Mouse (Mus musculus): ENCODE measurements around the gene Slpi. TPM values are rescaled to one million over a fixed set of nuclear protein-coding genes. Genes with fewer than 3 reads are reported as not detected.

Gene Slpi
- polyA plus RNA-seq, 1 experiment, result 19.1 TPM

DNA sequence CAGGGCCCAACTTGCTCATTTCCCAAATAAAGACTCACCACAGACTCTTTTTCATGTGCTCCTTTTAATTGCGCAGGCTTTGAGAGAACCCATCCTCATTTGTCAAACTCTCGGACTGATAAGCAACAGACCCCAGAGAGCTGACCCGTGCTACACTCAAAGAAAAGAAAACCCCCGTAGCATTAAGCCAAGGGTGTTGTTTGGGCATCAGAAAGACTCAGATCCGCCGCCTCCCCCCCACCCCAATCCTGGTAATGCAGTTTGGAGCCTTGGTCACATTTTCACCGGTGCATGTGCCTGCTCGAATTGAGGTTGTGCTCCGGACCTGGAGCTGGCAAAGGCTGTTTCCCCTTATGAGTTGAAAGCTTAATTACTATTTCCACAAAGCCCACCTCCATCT, 16.2 kb upstream of the Slpi start, which contains the start of gene Matn4:
TSS of gene Matn4 (minus strand) at position 101 of the 400 bp plus-strand sequence.
- Histone ChIP-seq H3K36me3 (replicated peaks; ENCODE audit: low read length) (no peaks in the 10 kb centered on the region), H3K27me3 (replicated peaks) (peaks cover 98% of the 10 kb centered on the region), H3K4me3 (replicated peaks) (no peak within 1 kb of the TSS), H3K4me1 (peaks cover 28% of the 10 kb centered on the region), H3K9me3 (peaks cover 6% of the 10 kb centered on the region; the same call in 1 of the 2 replicates)
- TF ChIP-seq GATA1 (IDR thresholded peaks at IDR 0.05; ENCODE audit: borderline replicate concordance, low read length), result no peak
- TF ChIP-seq FLI1 (IDR thresholded peaks at IDR 0.05; ENCODE audit: low read length), result no peak

DNA sequence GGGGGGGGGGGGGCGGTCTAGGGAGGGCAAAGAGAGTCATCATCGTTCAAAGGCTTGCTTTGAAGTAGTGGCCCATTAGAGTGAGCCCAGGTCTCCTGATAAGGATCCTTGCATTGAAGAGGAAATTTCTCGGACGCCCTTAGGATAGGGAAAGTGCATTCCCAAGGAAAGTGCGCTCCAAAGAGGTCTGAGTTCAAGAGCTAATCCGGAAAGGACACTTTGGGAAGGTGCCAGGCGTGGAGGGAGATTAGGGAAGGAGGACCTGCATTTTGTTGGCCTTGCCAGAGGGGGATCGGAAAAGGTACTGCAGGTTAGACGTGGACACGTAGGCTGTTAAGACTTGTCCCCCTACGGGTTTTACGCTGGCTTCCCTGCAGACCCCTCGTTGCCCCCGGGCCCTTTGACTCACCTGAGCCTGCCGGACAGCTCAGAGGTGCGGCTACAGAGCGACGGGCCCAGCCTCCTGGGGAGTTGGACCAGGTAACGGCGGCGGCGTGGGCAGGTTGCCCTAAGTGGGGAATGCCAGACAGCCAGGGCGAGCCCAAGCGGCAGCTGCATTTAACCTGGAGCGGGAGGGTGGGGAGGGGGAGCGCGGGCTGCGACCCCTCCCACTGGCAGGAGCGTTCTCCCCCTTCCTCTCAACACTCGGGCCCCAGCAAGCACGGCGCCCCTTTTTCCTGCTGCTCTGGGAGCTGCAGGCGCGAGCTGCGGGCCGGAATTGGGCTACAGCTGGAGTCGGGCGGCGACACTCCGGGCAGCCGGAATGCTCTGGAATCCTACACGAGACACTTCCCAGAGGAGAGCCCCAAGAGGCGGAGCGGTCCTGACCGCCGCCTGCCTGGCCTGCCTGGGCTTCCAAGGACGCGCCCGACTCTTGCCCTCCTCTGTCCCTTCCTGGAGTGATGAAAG, 15.4 kb upstream of the Slpi start:
- H3K4me3 ChIP-seq (replicated peaks), result no peak overlapping the region
- no peaks in the 10 kb centered on the region for H3K36me3 ChIP-seq (replicated peaks; ENCODE audit: low read length)
- H3K9me3 ChIP-seq, result peaks cover 6% of the 10 kb centered on the region; the same call in 1 of the 2 replicates
- H3K27me3 ChIP-seq (replicated peaks), result peaks cover 98% of the 10 kb centered on the region
- H3K4me1 ChIP-seq, result peaks cover 28% of the 10 kb centered on the region
- TF ChIP-seq GATA1 (IDR thresholded peaks at IDR 0.05; ENCODE audit: borderline replicate concordance, low read length), result no peak
- no peak for TF ChIP-seq FLI1 (IDR thresholded peaks at IDR 0.05; ENCODE audit: low read length)

GRCm38 (mm10) chr2:164403396-164404081, 14.6 kb upstream of the Slpi start:
- peaks cover 6% of the 10 kb centered on the region; the same call in 1 of the 2 replicates for H3K9me3 ChIP-seq
- H3K4me3 ChIP-seq (replicated peaks), result no peak overlapping the region
- no peaks in the 10 kb centered on the region for H3K36me3 ChIP-seq (replicated peaks; ENCODE audit: low read length)
- peaks cover 28% of the 10 kb centered on the region for H3K4me1 ChIP-seq
- no peak for TF ChIP-seq FLI1 (IDR thresholded peaks at IDR 0.05; ENCODE audit: low read length)
- no peak for TF ChIP-seq GATA1 (IDR thresholded peaks at IDR 0.05; ENCODE audit: borderline replicate concordance, low read length)
- H3K27me3 ChIP-seq (replicated peaks), result peaks cover 98% of the 10 kb centered on the region

- Histone ChIP-seq H3K9me3 (peaks cover 8% of the 10 kb centered on the region; the same call in 1 of the 2 replicates), H3K27me3 (replicated peaks) (peaks cover 95% of the 10 kb centered on the region), H3K4me3 (replicated peaks) (no peak within 1 kb of the TSS), H3K4me1 (peaks cover 22% of the 10 kb centered on the region), H3K36me3 (replicated peaks; ENCODE audit: low read length) (no peaks in the 10 kb centered on the region)
- no peak for TF ChIP-seq GATA1 (IDR thresholded peaks at IDR 0.05; ENCODE audit: borderline replicate concordance, low read length)
- TF ChIP-seq FLI1 (IDR thresholded peaks at IDR 0.05; ENCODE audit: low read length), result no peak
Observed at GRCm38 (mm10) chr2:164402906-164403305, 14.0 kb upstream of the Slpi start, which contains the start of gene Rbpjl. Rbpjl (plus strand) TSS chr2:164403141.

DNA sequence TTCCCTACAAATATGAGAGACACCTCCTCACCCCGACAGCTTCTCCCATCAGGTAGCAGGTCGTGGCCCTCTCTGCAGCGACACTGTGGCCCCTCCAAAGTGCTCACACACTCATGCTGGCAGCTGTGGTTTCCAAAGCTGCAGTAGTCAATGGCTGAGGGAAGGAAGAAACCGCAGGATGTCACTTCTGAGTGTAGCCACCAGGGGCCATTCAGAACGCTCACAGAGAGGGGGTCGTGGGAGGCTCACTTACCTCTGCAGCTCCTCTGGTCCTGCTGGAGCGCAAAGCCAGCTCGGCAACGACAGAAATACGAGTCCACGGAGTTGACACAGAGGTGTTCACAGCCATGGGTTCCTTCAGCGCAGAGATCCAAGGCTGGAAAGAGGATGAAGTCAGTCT, 8.0 kb upstream of the Slpi start:
- Histone ChIP-seq H3K9me3 (peaks cover 23% of the 10 kb centered on the region), H3K36me3 (replicated peaks; ENCODE audit: low read length) (no peaks in the 10 kb centered on the region), H3K27me3 (replicated peaks) (peaks cover 84% of the 10 kb centered on the region), H3K4me3 (replicated peaks) (no peak overlapping the region), H3K4me1 (peaks cover 15% of the 10 kb centered on the region)
- TF ChIP-seq FLI1 (IDR thresholded peaks at IDR 0.05; ENCODE audit: low read length) (no peak), GATA1 (IDR thresholded peaks at IDR 0.05; ENCODE audit: borderline replicate concordance, low read length) (no peak)

DNA sequence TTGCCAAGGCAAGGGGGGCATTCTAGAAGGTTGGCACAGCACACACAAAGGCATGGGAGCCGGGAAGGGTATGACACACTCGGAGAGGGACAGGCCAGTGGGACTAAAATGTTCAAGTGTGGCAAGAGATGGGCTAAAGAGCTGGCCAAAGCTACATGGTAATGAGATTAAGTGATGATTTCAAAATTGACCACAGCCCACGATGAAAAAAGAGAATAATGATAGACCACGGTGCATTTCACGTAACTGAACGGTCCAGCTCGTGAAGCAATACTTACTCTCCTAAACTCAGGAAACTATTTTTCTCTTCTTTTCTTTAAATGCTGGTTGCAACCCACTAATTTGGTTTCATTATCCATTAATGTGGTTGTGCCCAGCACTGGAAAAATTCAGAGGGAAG, 7.2 kb upstream of the Slpi start:
- H3K36me3 ChIP-seq (replicated peaks; ENCODE audit: low read length), result no peaks in the 10 kb centered on the region
- no peak overlapping the region for H3K4me3 ChIP-seq (replicated peaks)
- TF ChIP-seq GATA1 (IDR thresholded peaks at IDR 0.05; ENCODE audit: borderline replicate concordance, low read length), result no peak
- TF ChIP-seq FLI1 (IDR thresholded peaks at IDR 0.05; ENCODE audit: low read length), result no peak
- H3K27me3 ChIP-seq (replicated peaks), result peaks cover 82% of the 10 kb centered on the region
- peaks cover 27% of the 10 kb centered on the region for H3K9me3 ChIP-seq
- H3K4me1 ChIP-seq, result peaks cover 15% of the 10 kb centered on the region

DNA sequence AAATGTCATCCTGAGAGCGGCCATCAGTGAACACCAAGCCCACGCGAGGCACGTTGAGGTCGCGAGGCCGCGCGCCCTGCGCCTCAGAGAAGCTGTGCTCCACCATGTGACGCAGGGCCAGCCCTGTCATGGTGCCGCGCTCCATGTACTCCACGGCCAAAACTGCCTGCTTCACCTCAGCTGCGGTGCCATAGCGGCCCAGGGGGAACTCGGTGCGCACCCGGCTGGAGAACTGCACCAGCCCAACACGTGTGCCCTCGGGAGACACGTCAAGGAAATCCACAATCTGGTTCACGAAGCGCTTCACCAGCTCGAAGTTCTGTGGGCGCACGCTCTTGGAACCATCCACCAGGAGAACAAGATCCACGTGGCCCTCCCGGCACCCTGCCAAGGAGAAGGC, 4.2 kb upstream of the Slpi start:
- TF ChIP-seq FLI1 (IDR thresholded peaks at IDR 0.05; ENCODE audit: low read length) (no peak), GATA1 (IDR thresholded peaks at IDR 0.05; ENCODE audit: borderline replicate concordance, low read length) (no peak)
- Histone ChIP-seq H3K27me3 (replicated peaks) (peaks cover 84% of the 10 kb centered on the region), H3K36me3 (replicated peaks; ENCODE audit: low read length) (no peaks in the 10 kb centered on the region), H3K4me1 (peaks cover 21% of the 10 kb centered on the region), H3K9me3 (peaks cover 30% of the 10 kb centered on the region), H3K4me3 (replicated peaks) (peak overlapping the region; percentile 38)

- Histone ChIP-seq H3K9me3 (peaks cover 25% of the 10 kb centered on the region), H3K36me3 (replicated peaks; ENCODE audit: low read length) (no peaks in the 10 kb centered on the region), H3K27me3 (replicated peaks) (peaks cover 84% of the 10 kb centered on the region), H3K4me3 (replicated peaks) (peak overlapping the region; percentile 91), H3K4me1 (peaks cover 29% of the 10 kb centered on the region)
- TF ChIP-seq FLI1 (IDR thresholded peaks at IDR 0.05; ENCODE audit: low read length) (no peak), GATA1 (IDR thresholded peaks at IDR 0.05; ENCODE audit: borderline replicate concordance, low read length) (no peak)
Observed at GRCm38 (mm10) chr2:164389499-164389898, 604 bp upstream of the Slpi start.

DNA sequence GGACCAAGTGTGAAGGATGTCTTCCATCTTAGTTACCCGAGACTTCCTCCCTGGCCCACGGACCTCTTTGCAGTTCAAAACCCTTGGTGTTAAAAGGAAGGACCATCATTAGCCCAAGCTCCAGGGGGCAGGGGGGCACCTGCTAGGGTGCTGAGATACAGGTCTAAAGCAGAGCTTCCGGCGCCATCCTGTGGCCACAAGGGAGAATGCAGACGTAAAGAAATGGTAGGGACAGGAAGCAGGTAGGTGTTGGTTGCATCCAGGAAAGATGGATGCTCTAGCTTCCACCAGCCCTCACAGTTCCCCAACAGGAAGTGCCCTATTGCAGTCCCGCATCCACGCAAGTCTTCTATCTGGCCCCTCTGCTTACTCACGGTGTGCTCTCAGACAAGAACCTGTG, 1.9 kb downstream of the Slpi start:
- no peak overlapping the region for H3K4me3 ChIP-seq (replicated peaks)
- H3K4me1 ChIP-seq, result peaks cover 29% of the 10 kb centered on the region
- H3K9me3 ChIP-seq, result peaks cover 14% of the 10 kb centered on the region
- H3K27me3 ChIP-seq (replicated peaks), result peaks cover 80% of the 10 kb centered on the region
- no peak for TF ChIP-seq GATA1 (IDR thresholded peaks at IDR 0.05; ENCODE audit: borderline replicate concordance, low read length)
- TF ChIP-seq FLI1 (IDR thresholded peaks at IDR 0.05; ENCODE audit: low read length), result no peak
- H3K36me3 ChIP-seq (replicated peaks; ENCODE audit: low read length), result no peaks in the 10 kb centered on the region

Data from megakaryocyte, embryonic 14.5 days (primary cell).